In the genomic region with DNA sequence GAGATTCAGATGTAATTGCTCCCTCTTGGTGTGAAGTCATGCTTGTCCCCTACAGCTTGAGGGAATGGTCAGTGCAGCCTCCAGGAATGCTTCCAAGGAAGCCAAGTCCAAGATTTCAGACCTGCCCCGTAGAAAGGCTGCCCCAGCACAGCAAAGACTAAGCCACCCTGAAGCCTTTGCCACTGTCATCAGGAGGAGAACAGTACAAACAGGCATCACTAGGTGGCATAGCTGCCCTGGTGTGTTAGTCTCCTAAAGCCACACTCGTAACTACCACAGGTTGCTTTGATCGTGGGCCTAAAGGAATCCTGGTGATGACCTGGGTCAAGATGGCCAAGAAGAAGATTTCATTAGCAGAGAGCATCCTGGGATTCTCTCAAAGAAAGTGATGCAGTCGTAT, we compare ENCODE assay signal across 9 mouse cellular contexts.
A peak's percentile ranks its signal among the peaks of the same experiment; 100 is the strongest.
DNase-seq lines count a peak whose midpoint lies in the region; ATAC-seq and TF ChIP-seq lines count a peak whose summit lies in the region.
"Had no signal": no experiment of that assay in that cellular context is flagged by ENCODE, and none has a peak within 500 bp of the region (broad histone marks: within the 10 kb centered on the region; RNA-seq: fewer than 3 reads in every experiment).

No protein-coding gene starts in this region.

- no peak overlapping the region for H3K27ac ChIP-seq in forebrain, embryonic 14.5 days (ENCODE audit: low read depth, low read length)
- no peak overlapping the region for H3K27ac ChIP-seq in forebrain, embryonic 16.5 days (ENCODE audit: low read length)
- no peak overlapping the region for H3K27ac ChIP-seq in limb, embryonic 14.5 days (replicated peaks; ENCODE audit: low read depth, low read length)
- H3K27ac ChIP-seq in limb, embryonic 10.5 days: no peak overlapping the region
- H3K27ac ChIP-seq: heart, embryonic 15.5 days had no signal

- no peak for TF ChIP-seq POLR2A in limb, embryonic 14.5 days (IDR thresholded peaks at IDR 0.05; ENCODE audit: borderline replicate concordance, extremely low read depth, insufficient read depth, insufficient read length)

- POLR2A ChIA-PET in Patski (lab: Charles Lee): no interaction called here

- CTCF ChIA-PET in Patski (lab: Charles Lee): no interaction called here

- no peaks in the 10 kb centered on the region for H3K27me3 ChIP-seq in forebrain, embryonic 14.5 days (replicated peaks; ENCODE audit: control insufficient read depth, insufficient read depth, low read length)
- H3K27me3 ChIP-seq in forebrain, embryonic 16.5 days (replicated peaks; ENCODE audit: control insufficient read depth, insufficient read depth, low read length): no peaks in the 10 kb centered on the region
- no peaks in the 10 kb centered on the region for H3K27me3 ChIP-seq in limb, embryonic 14.5 days (ENCODE audit: control insufficient read depth, insufficient read depth, low read length)
- H3K27me3 ChIP-seq in limb, embryonic 10.5 days (ENCODE audit: low read depth, poor library complexity, severe bottlenecking): no peaks in the 10 kb centered on the region
- peaks cover 11% of the 10 kb centered on the region for H3K27me3 ChIP-seq in Patski
- H3K27me3 ChIP-seq: heart, embryonic 15.5 days had no signal

- in situ Hi-C loops in Patski (cut with MboI; ENCODE audit: low pct_unique_long_range_greater_than_20kb): no loop called here

- DNase-seq in forebrain, embryonic 14.5 days (ENCODE audit: low spot score): peak; percentile 29
- DNase-seq in limb, embryonic 14.5 days (ENCODE audit: low spot score): peak; percentile 11
- no peak for DNase-seq in limb, embryonic 10.5 days (ENCODE audit: low spot score)
- DNase-seq in Patski (ENCODE audit: low read depth, low spot score): no peak
- peak; percentile 37 to 57 for DNase-seq in kidney, postnatal 36 days
- no peak for DNase-seq in thymus, postnatal 36 days

- 75% methylated on average over 4 of the region's 4 CpGs for WGBS in forebrain, embryonic 14.5 days
- 68% methylated on average over 4 of the region's 4 CpGs for WGBS in forebrain, embryonic 16.5 days
- 77% methylated on average over 4 of the region's 4 CpGs for WGBS in limb, embryonic 14.5 days
- WGBS in limb, embryonic 10.5 days: 79% methylated on average over 4 of the region's 4 CpGs

- H3K9me3 ChIP-seq in forebrain, embryonic 14.5 days (replicated peaks; ENCODE audit: control insufficient read depth, low read length): no peaks in the 10 kb centered on the region
- H3K9me3 ChIP-seq in forebrain, embryonic 16.5 days (ENCODE audit: control insufficient read depth, low read length): no peaks in the 10 kb centered on the region
- H3K9me3 ChIP-seq in limb, embryonic 14.5 days (ENCODE audit: control insufficient read depth, low read length): no peaks in the 10 kb centered on the region
- H3K9me3 ChIP-seq in limb, embryonic 10.5 days (replicated peaks): no peaks in the 10 kb centered on the region
- H3K9me3 ChIP-seq: heart, embryonic 15.5 days had no signal

- no peak overlapping the region for H3K4me2 ChIP-seq in forebrain, embryonic 14.5 days (ENCODE audit: low read length)
- H3K4me2 ChIP-seq in forebrain, embryonic 16.5 days (ENCODE audit: low read length): no peak overlapping the region
- H3K4me2 ChIP-seq in limb, embryonic 14.5 days (replicated peaks; ENCODE audit: low read depth, low read length, severe bottlenecking): no peak overlapping the region
- H3K4me2 ChIP-seq: heart, embryonic 15.5 days had no signal

- no peak overlapping the region for H3K9ac ChIP-seq in forebrain, embryonic 14.5 days (ENCODE audit: low read length)
- H3K9ac ChIP-seq in forebrain, embryonic 16.5 days (replicated peaks; ENCODE audit: low read depth, low read length): no peak overlapping the region
- no peak overlapping the region for H3K9ac ChIP-seq in limb, embryonic 14.5 days (ENCODE audit: low read depth, low read length, severe bottlenecking)
- H3K9ac ChIP-seq: heart, embryonic 15.5 days had no signal

- ATAC-seq in forebrain, embryonic 14.5 days: no peak
- ATAC-seq in forebrain, embryonic 16.5 days: no peak
- no peak for ATAC-seq in limb, embryonic 14.5 days (ENCODE audit: low FRiP score, low read depth)
- ATAC-seq in Patski: no peak
- ATAC-seq in granulocyte monocyte progenitor cell, adult 5-6 weeks (replicated peaks; ENCODE audit: poor library complexity, severe bottlenecking): no peak

- no peak overlapping the region for H3K4me3 ChIP-seq in forebrain, embryonic 14.5 days (ENCODE audit: low read depth, low read length)
- H3K4me3 ChIP-seq in forebrain, embryonic 16.5 days (replicated peaks; ENCODE audit: low read length): no peak overlapping the region
- H3K4me3 ChIP-seq in limb, embryonic 14.5 days (replicated peaks; ENCODE audit: low read length): no peak overlapping the region
- H3K4me3 ChIP-seq in limb, embryonic 10.5 days: no peak overlapping the region
- H3K4me3 ChIP-seq: heart, embryonic 15.5 days had no signal

- no peaks in the 10 kb centered on the region for H3K36me3 ChIP-seq in forebrain, embryonic 14.5 days (ENCODE audit: control insufficient read depth, insufficient read depth, low read length)
- no peaks in the 10 kb centered on the region for H3K36me3 ChIP-seq in forebrain, embryonic 16.5 days (ENCODE audit: control insufficient read depth, insufficient read depth)
- no peaks in the 10 kb centered on the region for H3K36me3 ChIP-seq in limb, embryonic 14.5 days (ENCODE audit: control insufficient read depth, insufficient read depth, low read length)
- no peaks in the 10 kb centered on the region for H3K36me3 ChIP-seq in limb, embryonic 10.5 days
- H3K36me3 ChIP-seq: heart, embryonic 15.5 days had no signal

- peak; percentile 44 for TF ChIP-seq CTCF in Patski (IDR thresholded peaks at IDR 0.05)

- H3K4me1 ChIP-seq in forebrain, embryonic 14.5 days (ENCODE audit: control insufficient read depth, insufficient read depth, low read length): no peaks in the 10 kb centered on the region
- H3K4me1 ChIP-seq in forebrain, embryonic 16.5 days (replicated peaks; ENCODE audit: control insufficient read depth, insufficient read depth, low read length): no peaks in the 10 kb centered on the region
- peaks cover 5% of the 10 kb centered on the region; the same call in 1 of the 2 replicates for H3K4me1 ChIP-seq in limb, embryonic 14.5 days (ENCODE audit: control insufficient read depth, insufficient read depth, low read length)
- H3K4me1 ChIP-seq in limb, embryonic 10.5 days: peaks cover 26% of the 10 kb centered on the region
- H3K4me1 ChIP-seq: heart, embryonic 15.5 days had no signal

Comparison
In these comparisons a context has a peak if more than half of its experiments do, and no peak if none do; other contexts are left out.
1. DNase-seq: peak in forebrain, embryonic 14.5 days (single experiment), limb, embryonic 14.5 days (single experiment) and kidney, postnatal 36 days (2 of 2); none in limb, embryonic 10.5 days (single experiment), Patski (single experiment) and thymus, postnatal 36 days (0 of 2).